Mouse (Mus musculus) Patski (cell line): ENCODE results near the gene Nedd9. TPM values are rescaled to one million over a fixed set of nuclear protein-coding genes. Genes with fewer than 3 reads are reported as not detected.

ENCODE experiments used
- ATAC-seq: fragments of 100-300 bp; one replicate; pipeline ENCODE4 v1.8.0; 2021
- CTCF ChIA-PET: fragments of 350-600 bp; sonication (Branson Sonifier 250); formaldehyde crosslinking; loops from one replicate; lab custom pipeline; 2022; ENCODE audit warnings: inconsistent platforms; lab: Charles Lee
- POLR2A ChIA-PET: fragments of 350-600 bp; sonication (Branson Sonifier 250); formaldehyde crosslinking; loops from one replicate; lab custom pipeline; 2022; ENCODE audit warnings: antibody characterized with exemption, inconsistent platforms; lab: Charles Lee
- DNase-seq: peaks from one replicate; pipeline ENCODE4 v3.0.0-alpha.2; 2011; ENCODE audit warnings: low read depth, low spot score
- H3K27me3 ChIP-seq: fragments of 371-371 bp; one replicate; pipeline ENCODE4 v1.5.1; 2021
- CTCF ChIP-seq: fragments of 100-300 bp; IDR thresholded peaks from one replicate; pipeline ENCODE4 v1.5.1; 2021
- in situ Hi-C: fragments of 300-500 bp; cut with MboI; formaldehyde crosslinking; loops from 3 replicates; pipeline ENCODE4 v1.11.1; 2018; ENCODE audit warnings: low pct_unique_long_range_greater_than_20kb, mixed read lengths
- polyA plus RNA-seq: library from polyadenylated mRNA; unstranded; gene quantifications from one replicate; pipeline ENCODE4 v1.2.3, GENCODE M21; 2021

The Nedd9 gene
- polyA plus RNA-seq, 1 experiment from 2014 or later: 21.2 TPM

DNA sequence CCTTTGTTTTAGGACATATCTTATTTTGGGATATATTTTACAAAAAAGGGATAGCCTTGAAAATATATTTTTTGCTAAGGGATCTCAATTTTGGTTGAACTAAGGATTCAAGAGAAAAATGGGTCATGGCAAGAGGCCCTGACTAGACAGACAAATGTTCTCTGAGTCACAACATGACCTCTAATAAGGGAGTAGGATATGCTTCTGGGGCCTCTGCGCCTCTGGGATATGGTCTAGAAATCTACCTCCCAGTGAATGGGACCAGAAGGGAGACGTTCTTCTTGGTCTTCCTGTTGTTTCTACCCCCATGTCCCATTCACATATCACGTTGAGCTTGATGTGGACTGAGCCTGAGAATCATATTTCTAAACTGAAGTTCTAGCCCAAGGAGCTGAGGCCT, 136.6 kb downstream of the Nedd9 start:
- CTCF ChIA-PET: interaction anchor here (1.1 kb wide), 1 partner anchor 12 kb away, joined by 3 read pairs; no protein-coding TSS in a partner anchor
- no peaks in the 10 kb centered on the region for H3K27me3 ChIP-seq
- POLR2A ChIA-PET: interaction anchor here (0.9 kb wide), 1 partner anchor 9 kb away, joined by 3 read pairs; no protein-coding TSS in a partner anchor
- no peak for TF ChIP-seq CTCF
- DNase-seq: no peak
- no peak for ATAC-seq
- in situ Hi-C loops: no loop called here

DNA sequence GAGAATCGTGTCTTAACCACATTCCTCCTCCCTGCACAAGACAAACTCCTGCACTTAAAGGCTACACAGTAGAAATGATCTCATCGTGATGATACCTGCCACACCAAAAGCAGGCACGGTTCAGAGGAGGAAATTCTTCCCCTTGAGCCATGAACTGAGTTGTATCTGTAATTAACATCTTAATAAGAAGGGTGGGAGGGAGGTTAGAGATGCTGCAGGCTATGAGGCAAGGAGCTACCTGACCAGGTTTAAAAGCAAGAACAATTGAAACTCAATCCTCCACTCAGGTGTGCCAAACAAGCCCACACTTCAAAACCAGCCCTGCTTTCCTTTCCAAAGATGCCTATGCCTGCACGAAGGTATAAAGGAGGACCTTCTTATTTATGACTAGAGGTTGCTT, 137.4 kb downstream of the Nedd9 start:
- no peak for ATAC-seq

DNA sequence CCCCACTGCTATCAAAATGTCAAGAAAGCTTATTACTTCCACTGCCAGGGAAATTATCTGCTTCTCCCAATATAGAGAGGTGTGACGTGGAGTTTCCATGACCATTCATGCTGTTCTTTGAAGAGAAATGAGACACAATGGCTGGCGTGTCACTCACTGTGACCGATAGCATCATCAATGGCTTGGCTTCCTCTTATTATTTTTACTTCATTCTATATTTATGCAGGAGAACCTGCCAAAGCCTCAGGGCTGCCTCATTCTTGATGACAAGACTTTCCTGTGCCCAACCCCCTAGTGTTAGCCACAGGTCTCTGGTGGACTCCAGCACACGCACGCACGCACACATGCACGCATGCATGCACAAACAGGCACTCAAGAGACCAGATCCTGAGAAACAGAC, 141.4 kb downstream of the Nedd9 start:
- POLR2A ChIA-PET: interaction anchor here (1.2 kb wide), 1 partner anchor 13 kb away, joined by 3 read pairs; no protein-coding TSS in a partner anchor
- ATAC-seq (no peak), DNase-seq (no peak)
- no peaks in the 10 kb centered on the region for H3K27me3 ChIP-seq
- in situ Hi-C loops: no loop called here
- CTCF ChIA-PET: no interaction called here
- no peak for TF ChIP-seq CTCF

More for the DNA sequence above, 137.4 kb downstream of the Nedd9 start:
- no peak for TF ChIP-seq CTCF
- ChIA-PET POLR2A (interaction anchor here (1.0 to 2.7 kb wide), 3 partner anchors 9 to 54 kb away, joined by 3 to 11 read pairs (median 4); no protein-coding TSS in a partner anchor), CTCF (interaction anchor here (0.7 to 1.5 kb wide), 3 partner anchors 9 to 104 kb away, joined by 3 to 4 read pairs (median 3); no protein-coding TSS in a partner anchor)
- in situ Hi-C loops: no loop called here
- DNase-seq: no peak
- H3K27me3 ChIP-seq: no peaks in the 10 kb centered on the region

DNA sequence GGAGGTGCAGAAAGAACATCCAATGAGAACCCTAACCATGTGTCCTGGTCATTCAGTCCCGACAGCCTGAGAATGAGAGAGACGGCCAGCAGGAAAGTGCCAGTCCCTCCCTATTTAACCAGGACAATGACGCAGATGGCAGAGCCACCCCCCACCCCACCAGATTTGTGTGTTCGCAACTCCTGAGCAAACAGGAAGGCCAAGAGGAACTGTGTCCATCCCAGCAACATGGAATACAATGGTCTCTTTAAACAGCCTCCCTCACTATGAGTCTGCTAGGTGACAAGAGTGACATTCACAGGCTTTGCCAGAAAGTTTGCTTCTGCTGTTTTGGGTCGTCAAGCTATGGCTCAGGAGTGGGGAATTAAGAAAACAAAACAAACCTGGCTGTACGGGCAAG, 141.9 kb downstream of the Nedd9 start:
- no peaks in the 10 kb centered on the region for H3K27me3 ChIP-seq
- no peak for TF ChIP-seq CTCF
- DNase-seq: no peak
- in situ Hi-C loops: no loop called here
- ChIA-PET CTCF (no interaction called here), POLR2A (no interaction called here)
- ATAC-seq: no peak

DNA sequence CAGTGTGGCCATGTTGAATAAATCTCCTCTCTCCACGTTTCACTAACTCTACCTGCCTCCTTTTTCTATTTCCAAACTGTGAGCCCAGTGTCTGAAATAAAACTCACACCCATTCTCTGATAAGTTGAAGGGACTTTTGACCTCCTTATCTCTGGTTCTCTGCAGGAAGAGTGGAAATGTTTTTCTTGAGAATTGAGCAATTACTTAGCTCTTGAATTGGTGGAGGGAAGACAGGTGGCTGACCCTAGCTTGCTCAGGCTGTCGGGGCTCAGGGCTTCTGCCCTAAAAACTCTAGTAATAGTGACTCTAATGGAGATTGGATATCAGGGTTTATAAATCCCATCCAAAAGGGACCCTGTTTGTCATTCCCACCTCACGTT, 143.3 kb downstream of the Nedd9 start:
- CTCF ChIA-PET: interaction anchor here (1.4 kb wide), 1 partner anchor 11 kb away, joined by 3 read pairs; no protein-coding TSS in a partner anchor
- POLR2A ChIA-PET: no interaction called here
- in situ Hi-C loops: no loop called here
- no peaks in the 10 kb centered on the region for H3K27me3 ChIP-seq
- ATAC-seq (no peak), DNase-seq (no peak)
- no peak for TF ChIP-seq CTCF

DNA sequence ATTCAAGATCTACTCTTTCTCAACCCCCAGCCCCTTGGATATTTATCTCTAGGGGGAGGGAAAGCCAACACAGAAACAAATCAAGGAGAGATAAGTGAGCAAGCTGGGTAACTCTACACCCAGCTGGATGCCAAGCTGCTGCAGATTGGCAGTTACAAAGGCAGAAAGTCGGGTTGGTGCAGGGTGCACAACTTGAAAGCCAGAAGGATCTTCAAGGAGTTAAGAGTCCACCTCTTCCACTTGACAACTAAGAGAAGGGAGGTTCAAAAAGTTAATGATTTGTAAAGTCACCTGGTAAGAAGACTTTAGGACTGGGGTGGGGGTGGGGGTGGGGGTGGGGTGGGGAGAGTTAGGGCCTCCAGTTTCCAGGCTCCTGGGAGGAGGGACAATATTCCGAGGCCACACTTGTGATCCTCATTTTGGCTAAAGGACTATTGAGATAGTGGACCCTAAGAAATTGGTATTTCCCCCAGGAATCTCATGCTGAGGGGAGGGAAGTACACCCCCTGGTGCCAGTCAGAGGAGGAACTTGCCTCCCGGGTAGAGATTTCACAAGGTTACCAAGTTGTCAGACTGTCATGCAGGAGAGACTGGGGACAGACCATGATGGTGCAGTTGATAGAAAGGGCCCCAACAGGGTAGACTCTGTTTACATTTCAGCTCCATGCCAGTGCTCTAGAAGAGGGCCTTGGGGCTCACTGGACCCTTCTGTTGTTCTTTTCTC, 143.8 kb downstream of the Nedd9 start:
- H3K27me3 ChIP-seq: no peaks in the 10 kb centered on the region
- no peak for TF ChIP-seq CTCF
- POLR2A ChIA-PET: no interaction called here
- ATAC-seq (no peak), DNase-seq (no peak)
- CTCF ChIA-PET: interaction anchor here (1.2 to 1.4 kb wide), 2 partner anchors 10 to 16 kb away, joined by 3 read pairs; no protein-coding TSS in a partner anchor
- in situ Hi-C loops: no loop called here

DNA sequence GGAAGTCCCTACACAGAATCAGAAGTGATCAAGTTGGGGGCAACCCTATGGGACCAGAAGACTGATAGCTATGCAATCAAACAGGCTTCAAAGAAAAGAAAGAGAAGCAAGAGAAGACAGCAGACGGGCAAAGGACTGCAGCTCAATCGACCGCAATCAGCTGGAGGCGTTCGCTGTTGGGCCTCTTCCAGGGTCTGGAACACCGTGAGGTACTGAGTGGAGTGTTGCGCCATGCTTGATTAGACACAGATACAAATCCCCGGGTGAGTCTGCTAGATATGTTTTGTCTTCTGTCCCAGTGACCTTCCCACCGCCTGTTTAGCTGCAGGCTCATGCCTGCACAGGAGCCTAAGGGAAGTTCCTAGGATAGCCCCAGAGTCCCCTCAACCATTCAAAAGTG, 145.7 kb downstream of the Nedd9 start:
- POLR2A ChIA-PET: interaction anchor here (1.1 kb wide), 1 partner anchor 10 kb away, joined by 3 read pairs; no protein-coding TSS in a partner anchor
- no peaks in the 10 kb centered on the region for H3K27me3 ChIP-seq
- no peak for TF ChIP-seq CTCF
- in situ Hi-C loops: no loop called here
- CTCF ChIA-PET: interaction anchor here (1.2 kb wide), 1 partner anchor 14 kb away, joined by 6 read pairs; no protein-coding TSS in a partner anchor
- no peak for DNase-seq
- no peak for ATAC-seq

DNA sequence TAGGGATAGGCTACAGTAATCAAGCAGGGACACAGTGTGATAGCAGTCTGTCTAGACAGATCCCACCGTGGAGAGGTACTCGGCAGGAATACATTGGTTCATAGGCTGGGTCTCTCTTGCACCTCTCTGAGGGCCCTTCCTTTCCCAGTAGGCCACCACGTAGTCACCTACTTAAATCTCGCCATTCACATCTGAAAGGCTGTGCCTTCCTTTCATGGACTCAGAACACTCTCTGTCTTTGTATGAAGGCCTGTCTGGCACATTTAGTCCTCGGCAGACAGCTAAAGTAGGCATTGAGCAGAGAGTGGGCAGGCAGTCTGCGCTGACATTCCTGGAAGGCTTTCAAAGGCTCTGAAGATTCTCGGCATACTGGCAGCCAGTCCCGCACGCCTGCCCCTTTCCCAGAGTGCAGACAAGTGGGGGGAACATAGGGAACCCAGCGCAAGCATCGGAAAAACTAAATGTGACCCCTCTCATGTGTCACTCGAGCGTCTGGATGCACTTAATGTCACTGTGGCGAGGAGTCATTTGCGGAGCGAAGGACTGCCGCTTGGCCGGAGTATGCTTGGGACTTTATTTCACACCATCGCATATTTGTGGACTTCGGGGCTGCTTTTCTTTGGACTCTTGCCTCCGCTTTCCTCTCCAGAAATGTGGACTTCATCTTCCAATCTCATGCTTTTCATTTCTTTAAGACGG, 147.4 kb downstream of the Nedd9 start:
- POLR2A ChIA-PET: no interaction called here
- no peak for ATAC-seq
- H3K27me3 ChIP-seq: no peaks in the 10 kb centered on the region
- no peak for DNase-seq
- CTCF ChIA-PET: no interaction called here
- no peak for TF ChIP-seq CTCF
- in situ Hi-C loops: no loop called here

DNA sequence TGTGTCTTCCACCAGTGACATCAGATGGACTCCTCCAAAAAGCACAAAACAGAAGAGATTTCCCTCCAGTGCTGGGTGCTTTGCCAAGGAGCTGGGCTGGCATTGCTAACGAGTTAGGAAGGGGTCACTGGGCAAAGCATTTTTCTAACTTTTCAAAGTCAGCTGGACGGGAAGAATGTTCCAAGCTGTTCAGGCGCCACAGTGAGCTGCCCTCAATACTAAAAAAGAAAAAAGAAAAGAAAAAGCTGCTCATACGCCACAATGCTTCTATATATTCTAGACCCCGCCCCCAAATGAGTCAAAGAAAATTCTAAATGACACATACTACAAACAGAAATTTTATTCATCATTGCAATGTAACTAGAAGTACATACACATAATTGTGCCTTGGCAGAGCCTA, 148.0 kb downstream of the Nedd9 start:
- POLR2A ChIA-PET: no interaction called here
- ATAC-seq (no peak), DNase-seq (no peak)
- H3K27me3 ChIP-seq: no peaks in the 10 kb centered on the region
- TF ChIP-seq CTCF: no peak
- CTCF ChIA-PET: interaction anchor here (1.4 kb wide), 1 partner anchor 12 kb away, joined by 3 read pairs; no protein-coding TSS in a partner anchor
- in situ Hi-C loops: no loop called here

DNA sequence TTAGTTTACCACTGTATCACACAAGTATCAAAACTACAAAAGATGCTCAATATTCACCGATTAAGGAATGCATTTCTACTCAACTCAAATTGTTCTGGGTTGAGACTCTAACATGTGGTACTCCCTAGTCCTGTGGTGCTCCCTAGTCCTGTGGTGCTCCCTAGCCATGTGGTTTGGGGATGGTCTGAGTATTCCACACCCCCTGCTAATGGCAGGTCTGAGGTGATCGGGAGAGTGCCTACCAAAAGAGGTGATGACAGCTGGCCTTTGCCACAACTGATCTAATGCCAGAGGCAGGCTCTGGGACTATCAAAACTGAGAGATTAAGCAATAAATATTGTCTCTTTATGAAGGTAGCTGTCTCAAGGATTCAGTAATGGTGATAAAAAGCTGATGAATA, 149.8 kb downstream of the Nedd9 start:
- no peak for TF ChIP-seq CTCF
- H3K27me3 ChIP-seq: no peaks in the 10 kb centered on the region

More for the DNA sequence above, 149.8 kb downstream of the Nedd9 start:
- no peak for DNase-seq
- no peak for ATAC-seq
- CTCF ChIA-PET: interaction anchor here (1.4 kb wide), 1 partner anchor 12 kb away, joined by 3 read pairs; no protein-coding TSS in a partner anchor
- POLR2A ChIA-PET: interaction anchor here (1.3 kb wide), 1 partner anchor 10 kb away, joined by 6 read pairs; no protein-coding TSS in a partner anchor
- in situ Hi-C loops: no loop called here
